Mouse (Mus musculus): Measurements from ENCODE around the gene Gorasp1. TPM values are rescaled to one million over a fixed set of nuclear protein-coding genes. Genes with fewer than 3 reads are reported as not detected.
A peak's percentile ranks its signal among the peaks of the same experiment; 100 is the strongest.

Gorasp1 gene
- polyA plus RNA-seq, 1 experiment from 2014 or later: 23.2 TPM

DNA sequence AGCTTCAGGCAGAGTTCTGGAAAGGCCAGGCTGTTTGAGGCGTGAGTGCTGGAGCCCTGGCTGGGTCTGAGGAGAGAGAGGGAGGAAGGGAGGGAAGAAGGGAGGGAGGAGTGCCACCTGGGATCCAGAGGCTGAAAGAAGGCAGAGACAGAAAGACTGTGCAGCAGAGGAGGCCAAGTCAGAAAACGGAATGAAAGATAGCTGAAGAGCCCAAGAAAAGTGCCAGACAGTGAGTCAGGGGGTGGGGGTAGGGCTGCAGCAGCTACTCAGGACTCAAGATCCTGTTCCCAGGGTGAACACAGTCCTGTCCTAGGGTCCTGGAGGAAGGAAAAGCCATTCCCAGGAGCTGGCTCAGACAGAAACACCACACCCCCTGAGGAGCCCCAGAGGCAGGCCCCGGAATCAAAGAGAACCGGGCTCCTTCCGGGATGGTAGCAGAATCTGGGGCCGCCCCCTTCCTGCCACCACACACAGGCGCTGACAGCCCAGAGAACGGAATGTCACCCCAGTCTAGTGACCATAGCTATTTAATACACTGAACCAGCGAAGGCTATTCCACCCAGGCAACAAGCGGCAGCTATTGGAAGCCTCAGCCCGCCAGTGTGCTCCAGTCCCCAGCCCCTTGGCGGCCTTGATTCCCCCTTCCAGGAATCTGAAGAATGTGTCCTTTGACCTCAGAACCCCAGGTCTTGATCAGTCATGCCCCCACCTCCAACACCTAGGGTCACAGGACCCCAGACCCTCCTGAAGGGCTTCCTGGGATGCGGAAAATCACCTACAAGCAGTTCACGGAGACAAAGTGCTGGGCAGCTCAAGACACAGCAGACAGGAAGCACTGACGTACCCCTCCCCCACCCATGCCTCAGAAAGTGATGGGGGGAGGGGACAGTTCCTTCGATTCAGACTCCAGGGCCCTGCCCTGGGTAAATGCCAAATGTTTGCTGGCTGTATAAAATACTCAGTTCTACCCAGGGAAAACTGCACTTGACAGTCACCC, 44.1 kb upstream of the Gorasp1 start:
- peak; percentile 62 for ATAC-seq (ENCODE audit: insufficient number of reproducible peaks, insufficient read depth, low FRiP score, low read depth)

DNA sequence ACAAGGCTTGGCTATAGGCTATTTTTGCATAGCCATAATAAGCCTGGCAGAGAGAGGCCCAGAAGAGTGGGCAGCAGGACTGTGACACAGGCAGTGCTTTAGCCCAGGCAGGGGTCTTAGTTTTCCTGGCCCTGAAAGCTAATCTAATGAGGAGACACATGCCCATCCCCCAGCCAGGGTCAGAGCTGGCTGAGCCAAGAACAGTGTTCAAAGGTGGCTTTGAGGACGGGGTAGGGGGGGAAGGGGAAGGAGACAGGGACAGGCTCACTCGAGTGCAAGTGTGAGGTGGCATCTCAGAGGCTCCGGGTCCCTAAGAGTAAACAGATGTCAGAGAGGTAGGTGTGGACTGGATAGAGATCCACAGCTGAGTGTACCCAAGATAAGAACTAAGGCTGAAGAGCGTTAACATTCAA, 43.4 kb upstream of the Gorasp1 start:
- Histone ChIP-seq H3K27ac (replicated peaks in 1 of 2; ENCODE audit: control insufficient read depth in 1 of 2, insufficient read depth in 1 of 2, low read depth in 2 of 2, low read length in 2 of 2) (peak overlapping the region; percentile 99), H3K9me3 (ENCODE audit: control insufficient read depth, low read length) (no peaks in the 10 kb centered on the region), H3K36me3 (ENCODE audit: control insufficient read depth, insufficient read depth, low read length) (peaks cover 4% of the 10 kb centered on the region; the same call in 1 of the 2 replicates), H3K4me3 (ENCODE audit: control insufficient read depth in 1 of 2, insufficient read depth in 1 of 2, low read depth in 1 of 2, low read length in 2 of 2) (peak overlapping the region; percentile 87 to 90), H3K4me1 (ENCODE audit: control insufficient read depth in 2 of 2, insufficient read depth in 2 of 2, low read length in 2 of 2) (peaks cover 63 to 73% of the 10 kb centered on the region in 2 experiments), H3K4me2 (ENCODE audit: low read length) (peak overlapping the region; percentile 96), H3K9ac (ENCODE audit: low read length) (peak overlapping the region; percentile 87), H3K27me3 (ENCODE audit: control insufficient read depth, insufficient read depth, low read length) (no peaks in the 10 kb centered on the region)
- WGBS: 0% methylated on average over 4 of the region's 4 CpGs
- no peak for ATAC-seq (ENCODE audit: insufficient number of reproducible peaks, insufficient read depth, low FRiP score, low read depth)

More for the DNA sequence above, 44.1 kb upstream of the Gorasp1 start:
- Histone ChIP-seq H3K36me3 (ENCODE audit: control insufficient read depth, insufficient read depth, low read length) (no peaks in the 10 kb centered on the region), H3K27me3 (ENCODE audit: control insufficient read depth, insufficient read depth, low read length) (no peaks in the 10 kb centered on the region), H3K4me2 (ENCODE audit: low read length) (peak overlapping the region; percentile 96), H3K4me1 (ENCODE audit: control insufficient read depth in 2 of 2, insufficient read depth in 2 of 2, low read length in 2 of 2) (peaks cover 62 to 71% of the 10 kb centered on the region in 2 experiments), H3K27ac (replicated peaks in 1 of 2; ENCODE audit: control insufficient read depth in 1 of 2, insufficient read depth in 1 of 2, low read depth in 2 of 2, low read length in 2 of 2) (peak overlapping the region; percentile 99), H3K9me3 (ENCODE audit: control insufficient read depth, low read length) (no peaks in the 10 kb centered on the region), H3K9ac (ENCODE audit: low read length) (peak overlapping the region; percentile 87), H3K4me3 (ENCODE audit: control insufficient read depth in 1 of 2, insufficient read depth in 1 of 2, low read depth in 1 of 2, low read length in 2 of 2) (peak overlapping the region; percentile 87 to 90)
- WGBS: under 1% methylated on average over 14 of the region's 16 CpGs

DNA sequence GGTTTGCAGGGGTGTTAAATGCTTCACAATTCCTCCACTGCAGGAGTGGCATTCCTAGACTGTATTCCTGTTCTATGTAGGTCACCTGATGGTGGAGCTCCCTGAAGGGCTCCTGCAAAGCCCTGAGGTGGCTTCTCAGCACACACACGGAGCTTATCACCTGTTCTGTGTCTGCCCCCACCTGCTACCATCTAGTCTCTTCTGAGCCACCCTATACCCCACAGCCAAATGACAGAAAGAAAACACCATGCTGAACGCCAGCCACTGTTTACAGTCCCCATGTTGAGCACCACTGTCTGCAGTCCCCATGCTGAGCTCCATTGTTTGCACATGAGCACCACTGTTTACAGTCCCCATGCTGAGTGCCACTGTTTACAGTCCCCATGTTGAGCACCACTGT, 42.4 kb upstream of the Gorasp1 start:
- Histone ChIP-seq H3K36me3 (ENCODE audit: control insufficient read depth, insufficient read depth, low read length) (peaks cover 11% of the 10 kb centered on the region), H3K9me3 (ENCODE audit: control insufficient read depth, low read length) (no peaks in the 10 kb centered on the region), H3K9ac (ENCODE audit: low read length) (no peak overlapping the region), H3K27ac (replicated peaks in 1 of 2; ENCODE audit: control insufficient read depth in 1 of 2, insufficient read depth in 1 of 2, low read depth in 2 of 2, low read length in 2 of 2) (peak overlapping the region in 1 of 2 experiments; percentile 99; a peak in 3 of 4 replicates), H3K4me1 (ENCODE audit: control insufficient read depth in 2 of 2, insufficient read depth in 2 of 2, low read length in 2 of 2) (peaks cover 63 to 71% of the 10 kb centered on the region in 2 experiments), H3K4me2 (ENCODE audit: low read length) (no peak overlapping the region), H3K27me3 (ENCODE audit: control insufficient read depth, insufficient read depth, low read length) (no peaks in the 10 kb centered on the region), H3K4me3 (ENCODE audit: control insufficient read depth in 1 of 2, insufficient read depth in 1 of 2, low read depth in 1 of 2, low read length in 2 of 2) (no peak overlapping the region)
- ATAC-seq (ENCODE audit: insufficient number of reproducible peaks, insufficient read depth, low FRiP score, low read depth): no peak
- 56% methylated on average over 2 of the region's 2 CpGs for WGBS

DNA sequence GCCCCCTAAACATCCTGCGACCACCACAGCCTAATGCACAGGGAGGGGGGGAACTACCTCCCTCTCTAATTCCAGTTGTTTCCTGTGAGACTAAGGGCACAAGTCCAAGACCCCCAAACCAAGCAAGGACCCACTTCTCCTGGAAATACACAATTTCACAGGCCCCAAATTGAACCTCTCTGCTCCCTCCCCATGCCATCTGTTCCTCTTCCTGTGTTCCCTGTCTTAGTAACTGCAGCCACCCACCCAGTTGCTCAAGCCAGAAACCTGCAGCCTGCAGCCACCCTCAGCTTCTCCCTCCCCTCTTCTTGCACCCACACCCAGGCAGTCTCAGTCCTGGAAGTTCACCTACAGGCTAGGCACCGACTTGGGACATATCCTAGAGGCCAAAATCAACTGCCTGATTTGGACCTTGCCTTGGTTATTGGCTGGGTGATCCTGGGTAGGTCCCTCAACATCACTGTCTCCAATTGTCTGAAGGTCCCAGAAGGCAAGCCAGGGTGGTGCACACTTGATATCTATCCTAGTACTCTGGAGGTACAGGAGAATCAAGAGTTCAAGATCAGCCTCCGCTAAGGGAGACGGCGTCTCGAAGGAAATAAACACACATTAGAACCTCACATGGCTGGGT, 41.6 kb upstream of the Gorasp1 start:
- ATAC-seq (ENCODE audit: insufficient number of reproducible peaks, insufficient read depth, low FRiP score, low read depth): no peak
- Histone ChIP-seq H3K4me2 (ENCODE audit: low read length) (no peak overlapping the region), H3K36me3 (ENCODE audit: control insufficient read depth, insufficient read depth, low read length) (peaks cover 15% of the 10 kb centered on the region), H3K27ac (replicated peaks in 1 of 2; ENCODE audit: control insufficient read depth in 1 of 2, insufficient read depth in 1 of 2, low read depth in 2 of 2, low read length in 2 of 2) (no peak overlapping the region), H3K4me3 (ENCODE audit: control insufficient read depth in 1 of 2, insufficient read depth in 1 of 2, low read depth in 1 of 2, low read length in 2 of 2) (no peak overlapping the region), H3K27me3 (ENCODE audit: control insufficient read depth, insufficient read depth, low read length) (no peaks in the 10 kb centered on the region), H3K9me3 (ENCODE audit: control insufficient read depth, low read length) (no peaks in the 10 kb centered on the region), H3K4me1 (ENCODE audit: control insufficient read depth in 2 of 2, insufficient read depth in 2 of 2, low read length in 2 of 2) (peaks cover 55 to 65% of the 10 kb centered on the region in 2 experiments), H3K9ac (ENCODE audit: low read length) (no peak overlapping the region; the same call in 1 of the 2 replicates)
- 82% methylated on average over 6 of the region's 6 CpGs for WGBS

DNA sequence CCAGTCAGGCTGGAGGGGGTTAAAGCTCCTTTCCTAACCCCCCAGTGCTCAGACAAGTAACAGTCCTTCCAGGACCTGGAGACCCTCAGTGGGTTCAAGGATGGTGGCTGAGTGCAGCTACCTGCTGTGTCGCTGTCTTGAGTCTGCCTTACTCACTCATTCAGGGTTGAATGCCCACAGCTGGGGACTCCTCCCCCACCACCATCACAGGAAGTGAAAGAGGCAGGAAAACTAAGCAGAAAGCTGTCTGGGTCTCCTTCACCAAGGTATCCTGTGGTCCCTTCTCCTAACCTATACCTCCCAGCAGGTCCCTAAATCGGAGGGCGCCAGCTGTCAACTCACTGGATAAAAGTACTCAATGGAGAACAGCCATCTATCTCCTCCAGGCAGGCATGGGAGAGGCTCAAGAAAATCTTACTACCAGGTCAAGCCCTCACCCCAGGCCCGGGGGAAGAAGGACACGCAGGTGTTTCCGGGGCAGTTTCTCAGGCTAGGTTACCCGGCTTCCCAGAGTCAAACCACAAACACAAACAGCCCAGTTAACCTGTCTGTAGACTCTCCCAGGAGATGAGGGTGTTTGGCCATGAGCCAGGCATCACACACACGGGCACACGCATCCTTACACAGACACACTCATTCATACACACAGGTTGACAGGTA, 40.9 kb upstream of the Gorasp1 start:
- Histone ChIP-seq H3K9me3 (ENCODE audit: control insufficient read depth, low read length) (no peaks in the 10 kb centered on the region), H3K4me2 (ENCODE audit: low read length) (0 out of 2 replicates have a peak overlapping the region, but pooled peaks have one; percentile 9), H3K9ac (ENCODE audit: low read length) (peak overlapping the region; percentile 1; the same call in 1 of the 2 replicates), H3K4me3 (ENCODE audit: control insufficient read depth in 1 of 2, insufficient read depth in 1 of 2, low read depth in 1 of 2, low read length in 2 of 2) (no peak overlapping the region), H3K4me1 (ENCODE audit: control insufficient read depth in 2 of 2, insufficient read depth in 2 of 2, low read length in 2 of 2) (peaks cover 54 to 64% of the 10 kb centered on the region in 2 experiments), H3K27ac (replicated peaks in 1 of 2; ENCODE audit: control insufficient read depth in 1 of 2, insufficient read depth in 1 of 2, low read depth in 2 of 2, low read length in 2 of 2) (peak overlapping the region; percentile 19 to 56; a peak in 3 of 4 replicates), H3K27me3 (ENCODE audit: control insufficient read depth, insufficient read depth, low read length) (no peaks in the 10 kb centered on the region), H3K36me3 (ENCODE audit: control insufficient read depth, insufficient read depth, low read length) (peaks cover 21% of the 10 kb centered on the region)
- WGBS: 55% methylated on average over 9 of the region's 9 CpGs
- no peak for ATAC-seq (ENCODE audit: insufficient number of reproducible peaks, insufficient read depth, low FRiP score, low read depth)

DNA sequence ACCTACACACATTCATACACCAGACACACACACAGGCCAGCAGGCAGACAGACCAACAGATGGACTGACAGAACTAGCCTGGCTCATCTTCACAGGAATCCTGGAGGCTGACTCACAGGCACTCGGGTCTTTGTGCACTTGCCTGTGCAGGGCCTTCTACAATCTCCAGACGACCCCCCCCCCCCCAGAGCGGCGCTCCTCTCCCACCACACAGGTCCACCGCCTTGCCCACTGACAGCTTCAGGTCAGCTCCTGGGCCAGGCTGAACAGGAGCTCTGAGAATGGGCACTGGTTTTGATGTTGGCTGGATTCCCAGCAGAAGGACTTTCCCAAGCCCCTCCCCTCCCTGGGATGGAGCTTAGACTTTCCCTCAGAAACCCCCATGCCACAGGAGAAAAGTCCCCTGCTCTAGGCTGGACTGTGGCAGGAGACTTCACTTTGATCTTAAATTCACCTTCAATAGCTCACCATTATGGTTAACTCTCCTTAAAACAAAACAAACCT, 40.2 kb upstream of the Gorasp1 start:
- Histone ChIP-seq H3K4me3 (ENCODE audit: control insufficient read depth in 1 of 2, insufficient read depth in 1 of 2, low read depth in 1 of 2, low read length in 2 of 2) (no peak overlapping the region), H3K27me3 (ENCODE audit: control insufficient read depth, insufficient read depth, low read length) (no peaks in the 10 kb centered on the region), H3K27ac (replicated peaks in 1 of 2; ENCODE audit: control insufficient read depth in 1 of 2, insufficient read depth in 1 of 2, low read depth in 2 of 2, low read length in 2 of 2) (peak overlapping the region; percentile 51 to 56), H3K9ac (ENCODE audit: low read length) (0 out of 2 replicates have a peak overlapping the region, but pooled peaks have one; percentile 52), H3K9me3 (ENCODE audit: control insufficient read depth, low read length) (no peaks in the 10 kb centered on the region), H3K36me3 (ENCODE audit: control insufficient read depth, insufficient read depth, low read length) (peaks cover 28% of the 10 kb centered on the region), H3K4me2 (ENCODE audit: low read length) (peak overlapping the region; percentile 43), H3K4me1 (ENCODE audit: control insufficient read depth in 2 of 2, insufficient read depth in 2 of 2, low read length in 2 of 2) (peaks cover 51 to 62% of the 10 kb centered on the region in 2 experiments)
- WGBS: 18% methylated on average over 5 of the region's 5 CpGs
- no peak for ATAC-seq (ENCODE audit: insufficient number of reproducible peaks, insufficient read depth, low FRiP score, low read depth)
